Mouse (Mus musculus): Measurements from ENCODE around the gene Naxd. TPM values are rescaled to one million over a fixed set of nuclear protein-coding genes. Genes with fewer than 3 reads are reported as not detected.

Naxd gene
- polyA plus RNA-seq, 1 experiment from 2014 or later, result 88.0 TPM

DNA sequence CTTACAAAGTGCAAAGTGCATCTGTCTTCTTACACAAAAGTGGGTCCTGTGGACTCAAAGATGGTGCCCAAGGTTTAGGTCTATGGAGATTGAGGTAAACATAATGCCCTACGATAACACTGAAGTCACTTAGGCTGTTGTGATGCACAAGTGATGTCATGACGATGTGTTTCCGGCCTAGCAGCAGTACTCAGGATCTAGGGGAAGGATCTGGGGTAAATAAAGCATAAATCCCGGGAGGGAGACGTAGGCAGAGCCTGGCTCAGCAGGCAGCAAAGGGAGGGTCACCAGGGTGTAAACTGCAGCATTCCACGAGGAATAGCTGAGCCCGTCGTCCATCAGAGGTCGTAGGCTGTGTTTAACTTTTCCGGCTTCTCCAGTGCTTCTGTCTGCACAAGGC is 11.6 kb downstream of the Naxd start:
- WGBS, result 81% methylated on average over 10 of the region's 10 CpGs
- Histone ChIP-seq H3K9ac (replicated peaks; ENCODE audit: low read length) (no peak overlapping the region), H3K27me3 (ENCODE audit: control insufficient read depth, insufficient read depth, low read length) (no peaks in the 10 kb centered on the region), H3K9me3 (replicated peaks; ENCODE audit: control insufficient read depth, low read length) (no peaks in the 10 kb centered on the region), H3K4me3 (ENCODE audit: low read depth, low read length) (no peak overlapping the region), H3K36me3 (replicated peaks; ENCODE audit: control insufficient read depth, insufficient read depth, low read depth, low read length) (peaks cover 26% of the 10 kb centered on the region), H3K4me2 (ENCODE audit: low read depth, low read length) (no peak overlapping the region), H3K27ac (replicated peaks; ENCODE audit: low read depth, low read length) (no peak overlapping the region), H3K4me1 (ENCODE audit: control insufficient read depth, insufficient read depth, low read length) (no peaks in the 10 kb centered on the region)
- ATAC-seq (replicated peaks; ENCODE audit: insufficient number of reproducible peaks, low FRiP score, low TSS enrichment, low read depth) (no peak), DNase-seq (ENCODE audit: low spot score) (no peak)

DNA sequence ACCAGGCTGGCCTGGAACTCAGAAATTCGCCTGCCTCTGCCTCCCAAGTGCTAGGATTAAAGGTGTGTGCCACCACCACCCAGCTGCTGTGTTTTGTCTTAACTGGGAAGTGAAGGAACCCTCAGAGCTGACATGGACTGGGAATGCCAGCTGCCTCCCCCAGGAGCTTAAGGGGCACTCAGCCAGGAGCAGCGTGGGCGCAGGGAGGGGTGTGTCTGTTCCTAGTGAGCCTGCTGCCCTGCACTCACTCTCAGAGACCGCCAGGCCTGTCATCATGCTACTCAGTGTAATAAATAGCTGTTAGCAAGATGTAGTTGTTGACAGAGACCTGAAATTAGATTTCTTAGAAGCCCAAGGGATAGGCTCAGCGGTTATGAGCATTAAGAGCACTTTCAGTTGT is 13.7 kb downstream of the Naxd start:
- no peak overlapping the region for H3K27ac ChIP-seq (replicated peaks; ENCODE audit: low read depth, low read length)
- no peak overlapping the region for H3K4me2 ChIP-seq (ENCODE audit: low read depth, low read length)
- no peaks in the 10 kb centered on the region for H3K27me3 ChIP-seq (ENCODE audit: control insufficient read depth, insufficient read depth, low read length)
- no peak overlapping the region for H3K4me3 ChIP-seq (ENCODE audit: low read depth, low read length)
- H3K36me3 ChIP-seq (replicated peaks; ENCODE audit: control insufficient read depth, insufficient read depth, low read depth, low read length), result peaks cover 21% of the 10 kb centered on the region
- no peaks in the 10 kb centered on the region; the same call in 1 of the 2 replicates for H3K4me1 ChIP-seq (ENCODE audit: control insufficient read depth, insufficient read depth, low read length)
- ATAC-seq (replicated peaks; ENCODE audit: insufficient number of reproducible peaks, low FRiP score, low TSS enrichment, low read depth) (no peak), DNase-seq (ENCODE audit: low spot score) (no peak)
- no peak overlapping the region for H3K9ac ChIP-seq (replicated peaks; ENCODE audit: low read length)
- 89% methylated on average over 5 of the region's 5 CpGs for WGBS
- no peaks in the 10 kb centered on the region for H3K9me3 ChIP-seq (replicated peaks; ENCODE audit: control insufficient read depth, low read length)

DNA sequence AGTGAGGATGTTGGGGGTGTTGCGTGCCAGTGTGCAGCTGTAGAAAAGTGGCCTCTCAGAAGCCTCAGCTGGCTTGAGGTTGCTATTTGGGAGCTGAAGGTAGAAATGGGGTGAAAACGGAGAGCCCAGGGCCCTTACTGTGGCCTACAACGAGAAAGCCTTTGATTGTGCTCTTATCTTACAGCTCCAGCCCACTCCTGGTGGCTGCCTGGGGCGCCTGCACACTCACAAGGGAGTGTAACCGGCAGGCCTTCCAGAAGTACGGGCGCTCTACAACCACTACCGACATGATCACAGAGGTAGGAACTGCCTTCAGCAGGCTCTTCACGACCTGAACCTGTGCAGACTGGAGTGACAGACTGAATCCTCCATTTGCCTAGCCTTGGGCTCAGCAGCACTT is 15.4 kb downstream of the Naxd start:
- Histone ChIP-seq H3K9ac (replicated peaks; ENCODE audit: low read length) (no peak overlapping the region), H3K4me3 (ENCODE audit: low read depth, low read length) (no peak overlapping the region), H3K36me3 (replicated peaks; ENCODE audit: control insufficient read depth, insufficient read depth, low read depth, low read length) (peaks cover 18% of the 10 kb centered on the region), H3K4me2 (ENCODE audit: low read depth, low read length) (no peak overlapping the region), H3K27me3 (ENCODE audit: control insufficient read depth, insufficient read depth, low read length) (no peaks in the 10 kb centered on the region), H3K9me3 (replicated peaks; ENCODE audit: control insufficient read depth, low read length) (no peaks in the 10 kb centered on the region), H3K4me1 (ENCODE audit: control insufficient read depth, insufficient read depth, low read length) (no peaks in the 10 kb centered on the region; the same call in 1 of the 2 replicates), H3K27ac (replicated peaks; ENCODE audit: low read depth, low read length) (no peak overlapping the region)
- ATAC-seq (replicated peaks; ENCODE audit: insufficient number of reproducible peaks, low FRiP score, low TSS enrichment, low read depth) (no peak), DNase-seq (ENCODE audit: low spot score) (no peak)
- WGBS, result 79% methylated on average over 9 of the region's 9 CpGs

DNA sequence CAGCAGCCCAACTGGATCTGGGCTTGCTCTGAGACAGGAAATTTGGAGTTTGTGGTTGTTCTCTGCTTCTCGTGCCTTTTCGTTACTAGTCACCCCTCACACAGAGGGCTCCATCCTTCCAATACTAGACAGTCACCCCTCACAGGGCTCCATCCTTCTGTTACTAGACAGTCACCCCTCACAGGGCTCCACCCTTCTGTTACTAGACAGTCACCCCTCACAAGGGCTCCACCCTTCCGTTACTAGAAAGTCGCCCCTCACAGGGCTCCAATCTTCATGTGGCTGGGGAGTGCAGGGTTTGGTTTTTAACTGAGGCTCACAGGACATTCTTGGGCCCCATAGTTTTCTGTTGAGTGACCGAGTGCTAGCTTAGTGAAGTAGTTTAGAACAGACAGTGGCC is 15.9 kb downstream of the Naxd start:
- H3K4me3 ChIP-seq (ENCODE audit: low read depth, low read length), result no peak overlapping the region
- ATAC-seq (replicated peaks; ENCODE audit: insufficient number of reproducible peaks, low FRiP score, low TSS enrichment, low read depth) (no peak), DNase-seq (ENCODE audit: low spot score) (no peak)
- no peaks in the 10 kb centered on the region for H3K27me3 ChIP-seq (ENCODE audit: control insufficient read depth, insufficient read depth, low read length)
- H3K4me2 ChIP-seq (ENCODE audit: low read depth, low read length), result no peak overlapping the region
- H3K27ac ChIP-seq (replicated peaks; ENCODE audit: low read depth, low read length), result no peak overlapping the region
- 84% methylated on average over 5 of the region's 5 CpGs for WGBS
- no peaks in the 10 kb centered on the region; the same call in 1 of the 2 replicates for H3K4me1 ChIP-seq (ENCODE audit: control insufficient read depth, insufficient read depth, low read length)
- H3K9me3 ChIP-seq (replicated peaks; ENCODE audit: control insufficient read depth, low read length), result no peaks in the 10 kb centered on the region
- peaks cover 18% of the 10 kb centered on the region for H3K36me3 ChIP-seq (replicated peaks; ENCODE audit: control insufficient read depth, insufficient read depth, low read depth, low read length)
- H3K9ac ChIP-seq (replicated peaks; ENCODE audit: low read length), result no peak overlapping the region

DNA sequence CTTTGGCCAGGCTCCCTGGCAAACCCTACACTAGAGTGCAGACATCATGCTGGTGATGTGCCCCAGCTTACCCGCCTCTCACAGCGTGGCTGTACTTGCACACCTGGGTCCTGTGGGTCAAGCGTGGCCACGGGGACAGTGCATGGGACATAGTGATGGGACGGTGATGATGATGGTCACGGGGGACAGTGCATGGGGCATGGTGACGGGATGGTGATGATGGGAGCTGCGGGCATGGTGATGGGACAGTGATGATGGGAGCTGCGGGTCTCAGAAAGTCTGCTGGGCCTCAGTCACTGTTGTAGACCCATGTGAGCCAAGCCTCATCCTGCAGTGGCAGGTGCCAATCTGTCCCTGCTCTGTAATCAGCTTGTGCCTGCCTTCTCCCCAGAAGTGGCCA is 19.0 kb downstream of the Naxd start:
- Histone ChIP-seq H3K27me3 (ENCODE audit: control insufficient read depth, insufficient read depth, low read length) (no peaks in the 10 kb centered on the region), H3K4me3 (ENCODE audit: low read depth, low read length) (no peak overlapping the region), H3K4me1 (ENCODE audit: control insufficient read depth, insufficient read depth, low read length) (no peaks in the 10 kb centered on the region; the same call in 1 of the 2 replicates), H3K36me3 (replicated peaks; ENCODE audit: control insufficient read depth, insufficient read depth, low read depth, low read length) (peaks cover 16% of the 10 kb centered on the region), H3K9ac (replicated peaks; ENCODE audit: low read length) (no peak overlapping the region), H3K4me2 (ENCODE audit: low read depth, low read length) (no peak overlapping the region), H3K27ac (replicated peaks; ENCODE audit: low read depth, low read length) (no peak overlapping the region), H3K9me3 (replicated peaks; ENCODE audit: control insufficient read depth, low read length) (no peaks in the 10 kb centered on the region)
- WGBS, result 93% methylated on average over 9 of the region's 9 CpGs
- DNase-seq (ENCODE audit: low spot score), result no peak
- no peak for ATAC-seq (replicated peaks; ENCODE audit: insufficient number of reproducible peaks, low FRiP score, low TSS enrichment, low read depth)

DNA sequence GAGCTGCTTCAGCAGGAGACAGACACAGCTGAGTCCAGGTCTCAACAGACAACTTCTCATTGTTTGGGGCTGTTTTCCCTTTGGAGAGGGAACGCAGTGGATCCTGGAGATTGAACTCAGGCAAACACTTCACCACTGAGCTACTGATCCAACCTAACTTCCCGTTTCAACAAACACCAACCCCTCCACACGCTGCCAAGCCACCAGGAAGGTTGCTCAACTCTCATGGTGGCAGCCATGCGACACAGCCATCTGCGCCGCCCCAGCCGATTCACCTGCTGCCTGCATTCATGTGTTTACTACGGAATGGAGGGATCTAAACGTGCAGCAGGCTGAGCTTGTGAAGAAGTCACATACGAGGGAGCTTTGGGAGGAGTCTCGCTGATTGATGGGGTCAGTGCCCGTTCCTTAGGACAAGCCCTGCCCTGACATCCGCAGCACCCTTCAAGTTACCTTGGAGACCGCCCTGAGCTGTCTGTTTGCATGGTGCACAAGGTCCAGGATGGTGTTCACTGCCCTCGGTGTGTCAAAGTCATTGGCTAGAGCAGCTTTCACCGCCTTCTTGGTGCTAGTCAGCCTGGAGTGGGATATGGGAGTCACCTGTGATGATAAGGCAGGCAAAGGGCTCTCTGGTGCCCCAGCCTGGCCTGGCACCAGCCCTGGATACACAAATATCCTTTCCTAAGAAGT is 20.2 kb downstream of the Naxd start:
- DNase-seq (ENCODE audit: low spot score) (no peak), ATAC-seq (replicated peaks; ENCODE audit: insufficient number of reproducible peaks, low FRiP score, low TSS enrichment, low read depth) (no peak)
- 87% methylated on average over 16 of the region's 16 CpGs for WGBS
- Histone ChIP-seq H3K4me2 (ENCODE audit: low read depth, low read length) (no peak overlapping the region), H3K9me3 (replicated peaks; ENCODE audit: control insufficient read depth, low read length) (no peaks in the 10 kb centered on the region), H3K4me1 (ENCODE audit: control insufficient read depth, insufficient read depth, low read length) (no peaks in the 10 kb centered on the region; the same call in 1 of the 2 replicates), H3K4me3 (ENCODE audit: low read depth, low read length) (no peak overlapping the region), H3K27ac (replicated peaks; ENCODE audit: low read depth, low read length) (no peak overlapping the region), H3K27me3 (ENCODE audit: control insufficient read depth, insufficient read depth, low read length) (no peaks in the 10 kb centered on the region), H3K36me3 (replicated peaks; ENCODE audit: control insufficient read depth, insufficient read depth, low read depth, low read length) (peaks cover 10% of the 10 kb centered on the region), H3K9ac (replicated peaks; ENCODE audit: low read length) (no peak overlapping the region)

DNA sequence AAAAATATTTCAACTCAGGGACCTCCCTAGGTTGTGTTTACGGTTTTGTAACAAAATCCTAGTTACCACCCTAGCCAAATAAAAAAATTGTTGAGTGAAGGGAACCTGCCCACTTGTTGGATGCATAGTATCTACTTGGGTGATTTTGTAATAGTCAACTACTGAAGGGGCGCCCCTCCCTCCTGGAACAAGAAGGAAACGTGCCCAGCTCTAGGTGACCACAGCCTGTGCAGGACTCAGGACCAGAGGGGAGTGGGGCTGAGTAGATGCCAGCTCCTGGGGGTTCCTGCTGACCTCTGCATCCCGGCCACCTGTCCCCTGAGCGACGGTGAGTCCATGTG is 20.7 kb downstream of the Naxd start:
- ATAC-seq (replicated peaks; ENCODE audit: insufficient number of reproducible peaks, low FRiP score, low TSS enrichment, low read depth), result no peak
- Histone ChIP-seq H3K4me3 (ENCODE audit: low read depth, low read length) (no peak overlapping the region), H3K27me3 (ENCODE audit: control insufficient read depth, insufficient read depth, low read length) (no peaks in the 10 kb centered on the region), H3K27ac (replicated peaks; ENCODE audit: low read depth, low read length) (no peak overlapping the region), H3K9ac (replicated peaks; ENCODE audit: low read length) (no peak overlapping the region), H3K4me1 (ENCODE audit: control insufficient read depth, insufficient read depth, low read length) (no peaks in the 10 kb centered on the region; the same call in 1 of the 2 replicates), H3K36me3 (replicated peaks; ENCODE audit: control insufficient read depth, insufficient read depth, low read depth, low read length) (peaks cover 8% of the 10 kb centered on the region), H3K4me2 (ENCODE audit: low read depth, low read length) (no peak overlapping the region), H3K9me3 (replicated peaks; ENCODE audit: control insufficient read depth, low read length) (no peaks in the 10 kb centered on the region)
- WGBS, result 87% methylated on average over 6 of the region's 6 CpGs
- no peak for DNase-seq (ENCODE audit: low spot score)

DNA sequence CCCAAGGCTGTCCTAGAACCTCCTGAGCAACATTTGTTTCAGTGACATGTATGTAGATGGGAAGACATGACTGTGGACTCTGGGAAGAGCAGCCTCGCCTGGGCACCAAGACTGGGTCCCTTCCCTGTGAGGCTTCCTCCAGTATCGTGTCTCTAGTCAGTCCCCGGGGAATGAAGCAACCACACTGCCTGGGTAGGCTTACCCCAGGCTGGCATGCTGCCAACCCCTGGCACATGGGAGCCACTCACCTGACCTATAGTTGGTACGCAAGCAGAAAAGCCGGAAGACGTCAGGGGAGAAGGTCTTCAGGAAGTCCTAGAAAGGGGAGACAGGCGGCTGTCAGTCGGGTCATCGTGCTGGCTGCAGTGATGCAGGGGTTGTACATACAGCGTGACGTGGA is 21.4 kb downstream of the Naxd start:
- Histone ChIP-seq H3K4me1 (ENCODE audit: control insufficient read depth, insufficient read depth, low read length) (no peaks in the 10 kb centered on the region; the same call in 1 of the 2 replicates), H3K4me3 (ENCODE audit: low read depth, low read length) (no peak overlapping the region), H3K27me3 (ENCODE audit: control insufficient read depth, insufficient read depth, low read length) (no peaks in the 10 kb centered on the region), H3K36me3 (replicated peaks; ENCODE audit: control insufficient read depth, insufficient read depth, low read depth, low read length) (peaks cover 5% of the 10 kb centered on the region), H3K27ac (replicated peaks; ENCODE audit: low read depth, low read length) (no peak overlapping the region), H3K9me3 (replicated peaks; ENCODE audit: control insufficient read depth, low read length) (no peaks in the 10 kb centered on the region), H3K4me2 (ENCODE audit: low read depth, low read length) (no peak overlapping the region), H3K9ac (replicated peaks; ENCODE audit: low read length) (no peak overlapping the region)
- ATAC-seq (replicated peaks; ENCODE audit: insufficient number of reproducible peaks, low FRiP score, low TSS enrichment, low read depth) (no peak), DNase-seq (ENCODE audit: low spot score) (no peak)
- 91% methylated on average over 11 of the region's 11 CpGs for WGBS
